Mouse (Mus musculus) G1E (cell line): ENCODE measurements around the gene Pde10a.

Experiments used
- CTCF ChIP-seq: IDR thresholded peaks from 2 replicates; pipeline ENCODE4 v1.5.1; 2012; ENCODE audit warnings: low read depth, low read length, inconsistent platforms, mixed read lengths
- GATA1 ChIP-seq: IDR thresholded peaks from 2 replicates; pipeline ENCODE4 v1.6.1; 2012; ENCODE audit warnings: borderline replicate concordance, low read length, inconsistent platforms, mixed read lengths

GRCm38 (mm10) chr17:8641491-8641890 lies 116.3 kb downstream of the Pde10a start:
- TF ChIP-seq GATA1: no peak
- TF ChIP-seq CTCF: no peak
